Mouse (Mus musculus) G1E (cell line): Measurements from ENCODE around the gene Pemt.

Source experiments
- CTCF ChIP-seq: IDR thresholded peaks from 2 replicates; pipeline ENCODE4 v1.5.1; 2012; ENCODE audit warnings: low read depth, low read length, inconsistent platforms, mixed read lengths
- GATA1 ChIP-seq: IDR thresholded peaks from 2 replicates; pipeline ENCODE4 v1.6.1; 2012; ENCODE audit warnings: borderline replicate concordance, low read length, inconsistent platforms, mixed read lengths
- GATA2 ChIP-seq: IDR thresholded peaks from 2 replicates; pipeline ENCODE4 v1.6.1; 2012; ENCODE audit warnings: low read depth, low read length, inconsistent platforms, borderline replicate concordance
- POLR2AphosphoS5 ChIP-seq: IDR thresholded peaks from 2 replicates; pipeline ENCODE4 v1.6.1; 2012; ENCODE audit warnings: low read depth, low read length, inconsistent platforms; ENCODE audit not compliant: insufficient replicate concordance
- TAL1 ChIP-seq: conservative IDR thresholded peaks from 2 replicates; pipeline ENCODE4 v1.6.1; 2012; ENCODE audit warnings: low read depth, low read length, inconsistent platforms, mixed read lengths

GRCm38 (mm10) chr11:60067646-60068045 lies 21.4 kb upstream of the Pemt start:
- TF ChIP-seq CTCF: no peak
- TF ChIP-seq GATA1: no peak
- no peak for TF ChIP-seq POLR2AphosphoS5
- TF ChIP-seq TAL1: no peak
- no peak for TF ChIP-seq GATA2
